Mouse (Mus musculus) lung, adult 2 months (tissue): ENCODE measurements around the gene Sema4a.

Experiments
- CTCF ChIP-seq: fragments of 200-500 bp; IDR thresholded peaks from 2 replicates; pipeline ENCODE4 v1.5.1; 2011; ENCODE audit warnings: mild to moderate bottlenecking, low read length, control low read depth; ENCODE audit not compliant: insufficient read depth
- POLR2A ChIP-seq: fragments of 200-500 bp; IDR thresholded peaks from 2 replicates; pipeline ENCODE4 v1.6.1; 2011; ENCODE audit warnings: low read depth, mild to moderate bottlenecking, control low read depth, low read length, borderline replicate concordance; ENCODE audit errors: extremely low read depth

DNA sequence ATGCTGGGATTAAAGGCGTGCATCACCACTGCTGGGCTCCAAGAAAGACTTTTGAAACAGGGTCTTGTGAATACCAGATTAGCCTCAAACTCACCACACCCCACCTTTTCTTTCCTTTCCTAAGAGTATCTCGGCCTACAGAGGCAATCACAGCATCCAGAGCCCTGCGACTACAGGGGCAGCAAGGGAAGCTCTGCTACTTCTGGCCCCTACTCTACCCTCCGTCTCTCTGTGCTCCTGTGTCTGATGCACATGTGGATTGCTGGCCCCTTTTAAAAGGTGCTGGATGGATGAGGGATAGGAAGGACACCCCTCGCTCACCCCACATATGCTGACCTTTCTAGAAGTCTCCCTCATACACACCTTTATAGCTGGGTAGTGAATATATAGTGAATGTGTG, 19.7 kb upstream of the Sema4a start:
- TF ChIP-seq CTCF (no peak), POLR2A (no peak)
